In the genomic region with DNA sequence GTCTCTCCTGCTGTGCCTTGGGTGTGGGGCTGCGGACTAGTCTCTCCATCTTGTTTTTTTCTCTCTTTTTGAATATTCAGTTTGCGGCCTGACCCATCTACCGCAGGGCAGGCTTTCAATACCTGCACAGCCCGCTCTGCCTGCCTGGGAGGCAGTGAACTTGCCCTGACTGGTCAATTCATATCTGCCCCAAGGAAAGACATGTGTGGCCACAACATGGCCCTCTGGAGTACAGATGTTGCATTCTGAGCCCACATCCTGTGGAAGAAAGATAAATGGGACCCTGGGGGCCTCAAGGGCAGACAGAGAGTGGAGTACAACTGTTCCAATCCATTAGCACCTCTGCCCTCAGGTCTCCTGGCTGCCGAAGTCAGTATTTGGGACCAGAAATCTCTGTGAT, we compare ENCODE assay signal across 23 mouse cellular contexts. TPM values are rescaled to one million over a fixed set of nuclear protein-coding genes. Genes with fewer than 3 reads are reported as not detected.
"Had no signal": no experiment of that assay in that cellular context is flagged by ENCODE, and none has a peak within 500 bp of the region (broad histone marks: within the 10 kb centered on the region; RNA-seq: fewer than 3 reads in every experiment).

A gene (plus strand): TSS at position 301 of the 400 bp plus-strand sequence.

- H3K9me3 ChIP-seq: limb, embryonic 12.5 days; liver, embryonic 15.5 days; midbrain, embryonic 10.5 days; neural tube, embryonic 12.5 days had no signal

- H3K4me1 ChIP-seq: limb, embryonic 12.5 days; liver, embryonic 15.5 days; midbrain, embryonic 10.5 days had no signal

- H3K36me3 ChIP-seq: limb, embryonic 12.5 days; liver, embryonic 15.5 days; midbrain, embryonic 10.5 days; neural tube, embryonic 12.5 days had no signal

- H3K4me3 ChIP-seq: limb, embryonic 12.5 days; liver, embryonic 15.5 days; midbrain, embryonic 10.5 days; neural tube, embryonic 12.5 days had no signal

- DNase-seq: kidney, adult 9 months; kidney, postnatal 36 days; layer of hippocampus, adult 9-11 months; layer of hippocampus, postnatal 36 days; lung, embryonic 14.5 days; lung, postnatal 10 days; lung, postnatal 4 days; midbrain, embryonic 14.5 days; retina, postnatal 1 day; right cerebral cortex, postnatal 14 days; thymus, postnatal 4 days had no signal

- ATAC-seq: intestine, postnatal 0 days had no signal

- H3K4me2 ChIP-seq: limb, embryonic 12.5 days; liver, embryonic 15.5 days; lung, embryonic 14.5 days; neural tube, embryonic 12.5 days had no signal

- H3K27ac ChIP-seq: kidney, postnatal 0 days; limb, embryonic 12.5 days; liver, embryonic 15.5 days; midbrain, embryonic 10.5 days; neural tube, embryonic 12.5 days; stomach, postnatal 0 days had no signal

- H3K27me3 ChIP-seq: limb, embryonic 12.5 days; neural tube, embryonic 12.5 days had no signal

- H3K9ac ChIP-seq: limb, embryonic 12.5 days; liver, embryonic 15.5 days; lung, embryonic 14.5 days; neural tube, embryonic 12.5 days had no signal

RNA-seq across cellular contexts. Expression of the gene that starts here (rescaled TPM):
- total RNA-seq: layer of hippocampus, adult 18-20 months; layer of hippocampus, postnatal 36 days; left cerebral cortex, adult 8-10 months; left cerebral cortex, postnatal 25 days; liver, adult 2 months had no signal
- polyA plus RNA-seq: limb, embryonic 12.5 days; liver, adult 2 months; midbrain, embryonic 10.5 days; midbrain, embryonic 14.5 days; neural tube, embryonic 12.5 days; small intestine, adult 2 months had no signal
